Mouse (Mus musculus) Muller cell, postnatal 12 days (primary cell): ENCODE measurements around the gene Gm1140.
"Not testable (repeated sequence)": the region's sequence is repeated elsewhere in the genome, so short reads cannot be mapped to it uniquely, and the experiment has no call there.

ENCODE experiments used
- DNase-seq: peaks from one replicate; pipeline ENCODE4 v3.0.0-alpha.2; 2015; ENCODE audit errors: inconsistent ontology term

Gene Gm1140

GRCm38 (mm10) chrX:67693462-67693861 is at the start of gene Gm1140:
Gm1140 (minus strand) TSS chrX:67693562.
- not testable (repeated sequence) for DNase-seq

DNA sequence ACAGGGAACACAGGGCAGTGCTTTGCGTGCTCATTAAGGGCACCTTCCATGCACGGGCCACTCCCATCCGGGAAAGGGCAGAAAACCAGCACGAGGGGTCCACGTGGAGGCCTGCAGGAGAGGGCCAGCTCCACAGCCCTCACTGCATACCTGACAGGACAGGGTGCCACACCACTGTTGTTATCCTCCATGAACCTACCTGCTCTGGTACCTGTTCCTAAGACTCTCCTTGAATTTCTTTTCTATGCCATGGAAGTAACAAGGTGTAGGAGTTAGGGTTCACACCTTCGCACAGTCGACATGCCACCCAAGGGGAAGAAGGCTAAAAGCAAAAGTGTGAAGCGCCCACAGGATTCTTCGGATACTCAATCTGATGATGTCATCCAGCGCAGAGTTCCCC is 2.0 kb upstream of the Gm1140 start, which contains the start of gene Gm14692:
TSS of gene Gm14692 (plus strand) at position 301 of the 400 bp plus-strand sequence.
- DNase-seq: not testable (repeated sequence)
